Mouse (Mus musculus): ENCODE measurements around the gene Slc30a5.

- TF ChIP-seq POLR2A (IDR thresholded peaks at IDR 0.05; ENCODE audit: insufficient read length, low read depth) (no peak), MYOG (IDR thresholded peaks at IDR 0.05; ENCODE audit: control insufficient read depth in 1 of 3, insufficient read depth in 1 of 3, insufficient read length in 2 of 3, low read depth in 2 of 3) (no peak), USF1 (IDR thresholded peaks at IDR 0.05; ENCODE audit: low read depth) (no peak), TCF12 (IDR thresholded peaks at IDR 0.05; ENCODE audit: insufficient read depth, poor library complexity, severe bottlenecking) (no peak), MAX (IDR thresholded peaks at IDR 0.05; ENCODE audit: low read depth) (no peak), MYOD1 (IDR thresholded peaks at IDR 0.05; ENCODE audit: control insufficient read depth in 1 of 3, insufficient read length in 2 of 3, low read depth in 2 of 3) (no peak), E2F4 (IDR thresholded peaks at IDR 0.05; ENCODE audit: insufficient read depth) (no peak), POLR2AphosphoS2 (IDR thresholded peaks at IDR 0.05; ENCODE audit: insufficient read length, low read depth) (no peak)
Measured at GRCm38 (mm10) chr13:100825627-100826410, 7.4 kb downstream of the Slc30a5 start.

All from myocyte (in vitro differentiated cells).